Mouse (Mus musculus): ENCODE data around the gene Cgnl1.
A peak's percentile ranks its signal among the peaks of the same experiment; 100 is the strongest.

Cgnl1 gene

GRCm38 (mm10) chr9:71770991-71771767 is at the start of gene Cgnl1:
TSS of gene Cgnl1 (minus strand) at chr9:71771602.
- peak; percentile 5 for DNase-seq

- peak; percentile 67 for DNase-seq
These were observed 47.1 kb upstream of the Cgnl1 start for GRCm38 (mm10) chr9:71818453-71818852.

GRCm38 (mm10) chr9:71816121-71816520 is 44.7 kb upstream of the Cgnl1 start:
- no peak for DNase-seq

- DNase-seq: no peak
These were observed 42.2 kb upstream of the Cgnl1 start for GRCm38 (mm10) chr9:71813565-71813964.

- no peak for DNase-seq
These were observed 41.5 kb upstream of the Cgnl1 start for GRCm38 (mm10) chr9:71812914-71813313.

- no peak for DNase-seq
These were observed 41.0 kb upstream of the Cgnl1 start for GRCm38 (mm10) chr9:71812402-71812801.

- no peak for DNase-seq
These were observed 40.0 kb upstream of the Cgnl1 start for GRCm38 (mm10) chr9:71811404-71811803.

GRCm38 (mm10) chr9:71810723-71811122 is 39.3 kb upstream of the Cgnl1 start:
- DNase-seq: no peak

GRCm38 (mm10) chr9:71808640-71809254 is 37.3 kb upstream of the Cgnl1 start:
- no peak for DNase-seq

GRCm38 (mm10) chr9:71807801-71808200 is 36.4 kb upstream of the Cgnl1 start:
- no peak for DNase-seq

GRCm38 (mm10) chr9:71806422-71806805 is 35.0 kb upstream of the Cgnl1 start:
- DNase-seq: peak; percentile 67

GRCm38 (mm10) chr9:71805646-71806421 is 34.4 kb upstream of the Cgnl1 start:
- DNase-seq: no peak

GRCm38 (mm10) chr9:71804116-71804515 is 32.7 kb upstream of the Cgnl1 start:
- DNase-seq: no peak

GRCm38 (mm10) chr9:71803281-71803680 is 31.9 kb upstream of the Cgnl1 start:
- DNase-seq: no peak

- DNase-seq: no peak
These were observed 28.2 kb upstream of the Cgnl1 start for GRCm38 (mm10) chr9:71799598-71799997.

GRCm38 (mm10) chr9:71798176-71798575 is 26.8 kb upstream of the Cgnl1 start:
- no peak for DNase-seq

GRCm38 (mm10) chr9:71777404-71777803 is 6.0 kb upstream of the Cgnl1 start:
- DNase-seq: no peak

- DNase-seq: no peak
These were observed 4.9 kb upstream of the Cgnl1 start for GRCm38 (mm10) chr9:71776337-71776736.

GRCm38 (mm10) chr9:71773563-71773962 is 2.2 kb upstream of the Cgnl1 start:
- no peak for DNase-seq

GRCm38 (mm10) chr9:71772338-71772737 is 936 bp upstream of the Cgnl1 start:
- no peak for DNase-seq

GRCm38 (mm10) chr9:71770484-71770883 is 918 bp downstream of the Cgnl1 start:
- no peak for DNase-seq

GRCm38 (mm10) chr9:71769701-71770100 is 1.7 kb downstream of the Cgnl1 start:
- DNase-seq: no peak

GRCm38 (mm10) chr9:71768119-71768518 is 3.3 kb downstream of the Cgnl1 start:
- no peak for DNase-seq

- DNase-seq: no peak
These were observed 4.5 kb downstream of the Cgnl1 start for GRCm38 (mm10) chr9:71766902-71767301.
